Mouse (Mus musculus): ENCODE data around the gene Arl3. TPM values are rescaled to one million over a fixed set of nuclear protein-coding genes. Genes with fewer than 3 reads are reported as not detected.
A peak's percentile ranks its signal among the peaks of the same experiment; 100 is the strongest.

Arl3 gene
- total RNA-seq, 1 experiment = 39.7 TPM

DNA sequence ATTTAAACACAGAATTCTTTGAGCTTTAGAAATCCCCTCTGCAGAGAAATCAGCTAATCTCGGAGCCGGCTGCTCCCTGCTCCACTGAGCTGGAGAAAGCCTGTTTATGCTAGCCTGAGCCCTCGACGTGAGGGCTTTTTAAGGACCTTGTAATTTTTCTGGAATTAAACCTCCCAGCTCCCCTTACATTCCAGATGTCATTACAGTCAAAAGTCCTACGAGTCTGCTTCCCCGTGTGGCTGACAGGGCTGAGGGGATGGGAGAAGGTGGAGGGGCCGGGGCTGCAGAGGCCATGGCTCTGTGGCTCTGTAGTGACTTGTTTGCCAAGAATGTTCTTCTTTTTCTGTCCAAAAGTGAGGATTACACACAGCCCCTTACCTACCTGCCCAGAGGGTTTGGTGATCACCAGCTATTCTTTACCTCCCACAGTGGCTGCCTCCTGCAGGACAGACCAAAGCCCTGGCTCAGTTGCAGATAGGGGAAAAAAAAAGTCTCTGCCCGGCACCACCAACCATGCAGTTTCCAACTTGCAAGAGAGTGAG, 42.5 kb downstream of the Arl3 start:
- in situ Hi-C loops (cut with MboI; ENCODE audit: low sequenced_read_pairs in 2 of 2, unreplicated experiment in 2 of 2) = no loop called here
- no peak overlapping the region for H3K4me3 ChIP-seq (ENCODE audit: insufficient read depth in 1 of 2, low read depth in 1 of 2, low read length in 2 of 2, poor library complexity in 1 of 2, severe bottlenecking in 1 of 2)
- peak overlapping the region; percentile 18; the same call in 1 of the 2 replicates for H3K9ac ChIP-seq (ENCODE audit: insufficient read depth, low read depth, low read length, poor library complexity, severe bottlenecking)
- H3K9me3 ChIP-seq (ENCODE audit: control insufficient read depth, insufficient read depth, low read depth, low read length) = no peaks in the 10 kb centered on the region
- no peak for TF ChIP-seq ZC3H11A (IDR thresholded peaks at IDR 0.05; ENCODE audit: borderline replicate concordance, low read depth, low read length)
- no peak for DNase-seq (ENCODE audit: low read depth, low spot score)
- no peaks in the 10 kb centered on the region for H3K36me3 ChIP-seq (ENCODE audit: control insufficient read depth, insufficient read depth, low read length, poor library complexity, severe bottlenecking)
- no peak overlapping the region for H3K27ac ChIP-seq (ENCODE audit: insufficient read depth, low read depth, low read length, poor library complexity, severe bottlenecking)
- peaks cover 11 to 42% of the 10 kb centered on the region in 2 experiments for H3K4me1 ChIP-seq (ENCODE audit: control insufficient read depth in 2 of 2, insufficient read depth in 2 of 2, low read length in 2 of 2, poor library complexity in 1 of 2)

DNA sequence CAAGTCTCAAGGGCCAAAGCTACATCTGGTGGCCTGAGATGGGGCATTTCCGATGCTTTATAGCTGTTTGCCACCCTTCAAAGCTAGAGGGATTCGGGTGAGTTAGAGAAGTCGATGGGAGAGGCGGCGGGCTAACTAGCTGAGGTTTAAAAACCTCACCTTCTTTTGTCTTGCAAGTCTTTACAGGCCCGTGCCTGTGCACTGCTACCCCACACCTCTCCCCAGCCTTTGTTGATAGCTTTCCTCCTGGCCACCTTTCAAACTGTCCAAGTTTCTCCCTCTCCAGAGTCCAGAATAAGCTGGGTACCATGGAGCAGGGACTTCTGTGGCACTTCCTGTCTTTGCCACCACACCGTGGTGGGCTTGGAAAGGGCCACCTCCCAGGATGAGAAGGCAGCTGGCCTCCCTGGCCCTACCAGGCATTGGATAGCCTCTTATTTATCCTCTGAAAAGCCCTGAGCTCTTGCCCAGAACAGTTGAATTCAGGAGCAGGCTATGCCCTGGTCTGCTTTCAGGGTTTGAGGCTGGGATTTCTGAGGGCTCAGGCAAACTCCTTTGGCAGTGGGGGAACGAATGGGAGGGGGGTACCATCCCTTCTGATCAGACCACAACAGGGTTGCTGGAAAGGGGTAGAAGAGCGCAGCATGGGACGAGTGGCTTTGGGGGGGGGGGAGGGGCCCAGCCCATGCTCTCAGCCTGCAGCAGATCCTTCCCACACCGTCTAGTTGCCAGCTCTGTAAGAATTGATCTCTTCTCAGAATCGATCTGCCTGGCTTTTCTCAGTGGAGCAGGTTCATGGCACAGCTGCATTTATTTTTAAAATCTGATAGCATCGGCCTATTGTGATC, 43.2 kb downstream of the Arl3 start:
- H3K4me1 ChIP-seq (ENCODE audit: control insufficient read depth in 2 of 2, insufficient read depth in 2 of 2, low read length in 2 of 2, poor library complexity in 1 of 2) = peaks cover 12 to 47% of the 10 kb centered on the region in 2 experiments
- no peak overlapping the region; the same call in 1 of the 2 replicates for H3K27ac ChIP-seq (ENCODE audit: insufficient read depth, low read depth, low read length, poor library complexity, severe bottlenecking)
- peak; percentile 66 for DNase-seq (ENCODE audit: low read depth, low spot score)
- in situ Hi-C loops (cut with MboI; ENCODE audit: low sequenced_read_pairs in 2 of 2, unreplicated experiment in 2 of 2) = no loop called here
- no peaks in the 10 kb centered on the region for H3K36me3 ChIP-seq (ENCODE audit: control insufficient read depth, insufficient read depth, low read length, poor library complexity, severe bottlenecking)
- H3K4me3 ChIP-seq (ENCODE audit: insufficient read depth in 1 of 2, low read depth in 1 of 2, low read length in 2 of 2, poor library complexity in 1 of 2, severe bottlenecking in 1 of 2) = no peak overlapping the region
- no peak for TF ChIP-seq ZC3H11A (IDR thresholded peaks at IDR 0.05; ENCODE audit: borderline replicate concordance, low read depth, low read length)
- TF ChIP-seq CHD2 (IDR thresholded peaks at IDR 0.05; ENCODE audit: low read depth, low read length) = no peak
- no peak for TF ChIP-seq HCFC1 (IDR thresholded peaks at IDR 0.05; ENCODE audit: borderline replicate concordance, insufficient read depth, low read length)
- no peaks in the 10 kb centered on the region for H3K9me3 ChIP-seq (ENCODE audit: control insufficient read depth, insufficient read depth, low read depth, low read length)
- H3K9ac ChIP-seq (ENCODE audit: insufficient read depth, low read depth, low read length, poor library complexity, severe bottlenecking) = no peak overlapping the region; the same call in 1 of the 2 replicates

DNA sequence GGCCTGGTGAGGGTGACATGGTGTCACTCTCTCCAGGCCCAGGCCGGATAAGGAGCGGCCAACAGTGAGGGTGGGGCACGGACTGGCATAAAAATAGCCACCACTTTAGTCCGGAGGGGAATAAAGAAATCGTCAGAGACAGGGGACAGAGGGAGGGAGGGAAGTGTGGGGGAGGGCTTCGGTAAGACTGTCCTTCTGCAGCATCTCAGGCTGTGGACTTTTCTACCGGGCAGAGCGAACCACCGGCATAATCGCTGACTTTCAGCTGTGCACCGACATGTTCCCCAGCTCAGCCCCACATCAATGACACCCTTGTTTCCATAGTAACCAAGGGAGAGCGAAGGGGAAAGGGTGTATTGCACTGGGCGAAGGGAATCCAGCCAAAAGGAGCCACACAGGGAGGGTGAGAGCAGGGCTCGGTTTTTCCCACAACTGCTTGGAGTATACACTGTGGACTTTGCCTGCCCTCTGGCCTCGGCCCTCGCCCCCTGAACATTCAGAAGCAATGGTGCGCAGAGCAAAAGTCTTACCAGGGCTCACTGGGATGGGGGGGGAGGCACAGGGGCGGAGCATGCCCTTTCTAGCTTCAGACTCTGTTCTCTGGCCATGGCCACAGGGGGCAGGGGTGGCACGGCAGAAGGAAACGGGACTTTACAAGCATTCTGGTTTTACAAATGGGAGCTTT, 44.3 kb downstream of the Arl3 start:
- Histone ChIP-seq H3K4me1 (ENCODE audit: control insufficient read depth in 2 of 2, insufficient read depth in 2 of 2, low read length in 2 of 2, poor library complexity in 1 of 2) (peaks cover 12 to 48% of the 10 kb centered on the region in 2 experiments), H3K9me3 (ENCODE audit: control insufficient read depth, insufficient read depth, low read depth, low read length) (no peaks in the 10 kb centered on the region), H3K36me3 (ENCODE audit: control insufficient read depth, insufficient read depth, low read length, poor library complexity, severe bottlenecking) (no peaks in the 10 kb centered on the region), H3K9ac (ENCODE audit: insufficient read depth, low read depth, low read length, poor library complexity, severe bottlenecking) (0 out of 2 replicates have a peak overlapping the region, but pooled peaks have one; percentile 12), H3K27ac (ENCODE audit: insufficient read depth, low read depth, low read length, poor library complexity, severe bottlenecking) (no peak overlapping the region), H3K4me3 (ENCODE audit: insufficient read depth in 1 of 2, low read depth in 1 of 2, low read length in 2 of 2, poor library complexity in 1 of 2, severe bottlenecking in 1 of 2) (peak overlapping the region; percentile 1 to 47; a peak in 3 of 4 replicates)
- DNase-seq (ENCODE audit: low read depth, low spot score) = no peak
- in situ Hi-C loops (cut with MboI; ENCODE audit: low sequenced_read_pairs in 2 of 2, unreplicated experiment in 2 of 2) = no loop called here
- TF ChIP-seq ZNF384 (IDR thresholded peaks at IDR 0.05; ENCODE audit: low read depth, low read length) (no peak), CHD2 (IDR thresholded peaks at IDR 0.05; ENCODE audit: low read depth, low read length) (no peak), ZC3H11A (IDR thresholded peaks at IDR 0.05; ENCODE audit: borderline replicate concordance, low read depth, low read length) (no peak), MAFK (IDR thresholded peaks at IDR 0.05; ENCODE audit: insufficient read depth, low read depth, low read length) (no peak), HCFC1 (IDR thresholded peaks at IDR 0.05; ENCODE audit: borderline replicate concordance, insufficient read depth, low read length) (no peak)

DNA sequence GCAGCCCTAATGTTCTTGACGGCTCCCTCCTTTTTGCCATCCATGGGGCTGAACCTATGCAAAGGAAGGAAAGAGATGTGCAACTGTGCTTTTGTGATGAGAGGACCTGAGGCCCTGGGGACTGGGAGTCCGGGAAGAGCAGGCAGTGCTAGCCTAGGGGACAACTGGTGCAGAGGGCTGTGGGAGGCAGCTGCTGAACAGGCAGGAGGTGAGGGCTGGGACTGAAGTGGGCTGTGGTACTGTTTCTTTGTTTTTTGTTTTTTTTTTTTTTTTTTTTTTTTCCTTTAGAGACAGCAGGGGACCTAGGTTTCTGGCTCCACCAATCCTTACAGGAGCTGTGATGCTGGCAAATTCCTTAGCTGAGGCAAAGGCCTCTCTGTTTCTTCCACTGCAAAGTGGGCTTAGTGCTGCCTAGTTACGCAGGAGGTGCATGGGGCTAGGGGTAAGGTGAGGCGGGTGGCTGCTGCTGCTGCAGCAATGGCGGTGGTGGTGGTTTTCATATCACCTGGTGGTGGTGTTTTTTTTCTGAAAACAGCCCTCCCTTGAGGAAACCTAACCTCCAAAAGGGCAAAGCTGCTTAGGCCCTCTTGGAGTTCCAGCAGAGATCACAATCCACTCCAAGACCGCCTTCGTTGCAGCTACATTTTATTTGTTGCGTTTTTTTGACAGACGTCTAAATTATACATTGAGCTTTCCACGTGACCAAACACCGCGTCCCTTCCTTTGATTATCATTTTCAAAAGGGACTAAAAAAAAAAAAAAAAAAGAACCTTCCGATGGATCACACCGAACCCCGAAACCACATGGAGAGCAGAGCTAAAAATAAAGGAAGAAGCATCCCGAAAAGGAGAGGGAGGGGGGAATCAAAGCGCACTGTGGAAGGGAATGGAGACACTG, 45.1 kb downstream of the Arl3 start:
- no peak for DNase-seq (ENCODE audit: low read depth, low spot score)
- Histone ChIP-seq H3K36me3 (ENCODE audit: control insufficient read depth, insufficient read depth, low read length, poor library complexity, severe bottlenecking) (no peaks in the 10 kb centered on the region), H3K4me3 (ENCODE audit: insufficient read depth in 1 of 2, low read depth in 1 of 2, low read length in 2 of 2, poor library complexity in 1 of 2, severe bottlenecking in 1 of 2) (peak overlapping the region; percentile 1 to 47; a peak in 2 of 4 replicates), H3K4me1 (ENCODE audit: control insufficient read depth in 2 of 2, insufficient read depth in 2 of 2, low read length in 2 of 2, poor library complexity in 1 of 2) (peaks cover 12 to 49% of the 10 kb centered on the region in 2 experiments), H3K9me3 (ENCODE audit: control insufficient read depth, insufficient read depth, low read depth, low read length) (no peaks in the 10 kb centered on the region), H3K9ac (ENCODE audit: insufficient read depth, low read depth, low read length, poor library complexity, severe bottlenecking) (no peak overlapping the region), H3K27ac (ENCODE audit: insufficient read depth, low read depth, low read length, poor library complexity, severe bottlenecking) (peak overlapping the region; percentile 8; the same call in 1 of the 2 replicates)
- no peak for TF ChIP-seq HCFC1 (IDR thresholded peaks at IDR 0.05; ENCODE audit: borderline replicate concordance, insufficient read depth, low read length)
- no peak for TF ChIP-seq CHD2 (IDR thresholded peaks at IDR 0.05; ENCODE audit: low read depth, low read length)
- no peak for TF ChIP-seq MAFK (IDR thresholded peaks at IDR 0.05; ENCODE audit: insufficient read depth, low read depth, low read length)
- no peak for TF ChIP-seq ZC3H11A (IDR thresholded peaks at IDR 0.05; ENCODE audit: borderline replicate concordance, low read depth, low read length)
- TF ChIP-seq ZNF384 (IDR thresholded peaks at IDR 0.05; ENCODE audit: low read depth, low read length) = peak; percentile 63; the same call in 1 of the 2 replicates
- in situ Hi-C loops (cut with MboI; ENCODE audit: low sequenced_read_pairs in 2 of 2, unreplicated experiment in 2 of 2) = no loop called here

All from ES-E14 (cell line).